Mouse (Mus musculus) kidney, postnatal 0 days (tissue): ENCODE data around the gene Olfr30. TPM values are rescaled to one million over a fixed set of nuclear protein-coding genes. Genes with fewer than 3 reads are reported as not detected.
"Not testable (repeated sequence)": the region's sequence is repeated elsewhere in the genome, so short reads cannot be mapped to it uniquely, and the experiment has no call there.

Source experiments
- ATAC-seq: fragments of 200-750 bp; cut with Nextera tagmentation; replicated peaks from 2 replicates; pipeline ENCODE4 v1.8.0; 2017; ENCODE audit warnings: low read depth, moderate number of reproducible peaks, moderate TSS enrichment, moderate library complexity; ENCODE audit not compliant: low FRiP score
- DNase-seq: peaks from one replicate; pipeline ENCODE4 v3.0.0-alpha.2; 2016; ENCODE audit warnings: low spot score
- H3K27ac ChIP-seq: fragments of 300-500 bp; sonication (generic); 2 replicates; pipeline ENCODE4 v1.5.1; 2014; ENCODE audit warnings: mild to moderate bottlenecking
- H3K27me3 ChIP-seq: fragments of 300-500 bp; sonication (generic); 2 replicates; pipeline ENCODE4 v1.6.1; 2014; ENCODE audit warnings: low read length, mixed read lengths; ENCODE audit not compliant: insufficient read depth
- H3K36me3 ChIP-seq: fragments of 300-500 bp; sonication (generic); 2 replicates; pipeline ENCODE4 v1.6.1; 2014; ENCODE audit warnings: low read length, mixed read lengths; ENCODE audit not compliant: insufficient read depth
- H3K4me1 ChIP-seq: fragments of 300-500 bp; sonication (generic); replicated peaks from 2 replicates; pipeline ENCODE4 v1.6.1; 2014; ENCODE audit warnings: antibody characterized with exemption, low read length, mixed read lengths; ENCODE audit not compliant: insufficient read depth
- H3K4me2 ChIP-seq: fragments of 300-500 bp; sonication (generic); 2 replicates; pipeline ENCODE4 v1.6.1; 2014; ENCODE audit warnings: mild to moderate bottlenecking, low read length, moderate library complexity, mixed read lengths
- H3K4me3 ChIP-seq: fragments of 300-500 bp; sonication (generic); replicated peaks from 2 replicates; pipeline ENCODE4 v1.5.1; 2014; ENCODE audit warnings: low read depth, low read length
- H3K9ac ChIP-seq: fragments of 300-500 bp; sonication (generic); 2 replicates; pipeline ENCODE4 v1.6.1; 2014; ENCODE audit warnings: low read depth, low read length
- H3K9me3 ChIP-seq: fragments of 300-500 bp; sonication (generic); replicated peaks from 2 replicates; pipeline ENCODE4 v1.6.1; 2016; ENCODE audit warnings: low read length, inconsistent platforms, mixed read lengths
- CTCF ChIP-seq: IDR thresholded peaks from 2 replicates; pipeline ENCODE4 v1.5.1; 2016; ENCODE audit warnings: antibody characterized with exemption, low read depth, mild to moderate bottlenecking, moderate library complexity
- WGBS: fragments of 180-500 bp; shearing (Covaris S2); extraction: QIAGEN DNeasy Blood & Tissue Kit; methylation state at CpG from one replicate; pipeline ENCODE4 v1.1.7; 2014; 5-methylcytosine and 5-hydroxymethylcytosine counted together
- polyA plus RNA-seq: library from polyadenylated mRNA; unstranded; fragments of >200 nt; fragmentation: Nextera tagmentation; extraction: Ambion mirVana; gene quantifications from 2 replicates; pipeline ENCODE4 v1.2.1, GENCODE M21; 2015

The Olfr30 gene
- not detected in 2 replicates for polyA plus RNA-seq

- Histone ChIP-seq H3K27ac (no peak within 1 kb of the TSS), H3K4me1 (no peaks in the 10 kb centered on the region), H3K4me3 (no peak within 1 kb of the TSS), H3K9ac (no peak within 1 kb of the TSS), H3K36me3 (no peaks in the 10 kb centered on the region), H3K4me2 (no peak within 1 kb of the TSS), H3K9me3 (no peaks in the 10 kb centered on the region), H3K27me3 (no peaks in the 10 kb centered on the region)
- no peak for DNase-seq
- ATAC-seq: no peak
- TF ChIP-seq CTCF: no peak
These were observed at the start of gene Olfr30 for GRCm38 (mm10) chr11:58462170-58462569. Gene Olfr30, minus strand, starts transcription at chr11:58462270.

GRCm38 (mm10) chr11:58509058-58509457 lies 47.0 kb upstream of the Olfr30 start:
- not testable (repeated sequence) for ATAC-seq, H3K27me3 ChIP-seq
- WGBS: 89% methylated on average over 19 of the region's 19 CpGs

GRCm38 (mm10) chr11:58502472-58502871 lies 40.4 kb upstream of the Olfr30 start, which contains the start of gene Olfr331:
Gene Olfr331, minus strand, starts transcription at chr11:58502572.
- not testable (repeated sequence) for H3K9ac ChIP-seq, ATAC-seq, H3K4me3 ChIP-seq, H3K4me1 ChIP-seq, H3K27ac ChIP-seq, H3K9me3 ChIP-seq, H3K27me3 ChIP-seq, DNase-seq, H3K36me3 ChIP-seq, H3K4me2 ChIP-seq

More at GRCm38 (mm10) chr11:58509058-58509457, 47.0 kb upstream of the Olfr30 start:
- DNase-seq, H3K4me3 ChIP-seq, H3K27ac ChIP-seq, H3K36me3 ChIP-seq, H3K4me2 ChIP-seq, H3K9ac ChIP-seq, H3K4me1 ChIP-seq, H3K9me3 ChIP-seq: not testable (repeated sequence)

GRCm38 (mm10) chr11:58499290-58499689 lies 37.2 kb upstream of the Olfr30 start:
- ATAC-seq (no peak), DNase-seq (peak; percentile 64)
- Histone ChIP-seq H3K27ac (no peak overlapping the region), H3K9ac (no peak overlapping the region), H3K9me3 (no peaks in the 10 kb centered on the region), H3K36me3 (no peaks in the 10 kb centered on the region), H3K4me3 (no peak overlapping the region), H3K4me2 (no peak overlapping the region), H3K4me1 (no peaks in the 10 kb centered on the region), H3K27me3 (no peaks in the 10 kb centered on the region)
- peak; percentile 68 for TF ChIP-seq CTCF
- 42% methylated on average over 3 of the region's 3 CpGs for WGBS

GRCm38 (mm10) chr11:58498761-58499160 lies 36.7 kb upstream of the Olfr30 start:
- H3K4me3 ChIP-seq: no peak overlapping the region
- ATAC-seq: no peak
- H3K4me1 ChIP-seq: no peaks in the 10 kb centered on the region
- no peaks in the 10 kb centered on the region for H3K9me3 ChIP-seq
- no peak for TF ChIP-seq CTCF
- no peaks in the 10 kb centered on the region for H3K36me3 ChIP-seq
- H3K27ac ChIP-seq: no peak overlapping the region
- H3K9ac ChIP-seq: no peak overlapping the region
- DNase-seq: no peak
- no peaks in the 10 kb centered on the region for H3K27me3 ChIP-seq
- H3K4me2 ChIP-seq: no peak overlapping the region
- WGBS: 84% methylated on average over 9 of the region's 9 CpGs

- 51% methylated on average over 2 of the region's 2 CpGs for WGBS
- H3K27ac ChIP-seq: no peak within 1 kb of the TSS
- no peak within 1 kb of the TSS for H3K9ac ChIP-seq
- H3K4me3 ChIP-seq: no peak within 1 kb of the TSS
- no peak within 1 kb of the TSS for H3K4me2 ChIP-seq
- no peaks in the 10 kb centered on the region for H3K36me3 ChIP-seq
- no peak for TF ChIP-seq CTCF
- H3K9me3 ChIP-seq: no peaks in the 10 kb centered on the region
- no peaks in the 10 kb centered on the region for H3K4me1 ChIP-seq
- ATAC-seq: no peak
- no peak for DNase-seq
- H3K27me3 ChIP-seq: no peaks in the 10 kb centered on the region
These were observed 30.4 kb upstream of the Olfr30 start, which contains the start of gene Olfr332 for GRCm38 (mm10) chr11:58492455-58492854. Gene Olfr332, minus strand, starts transcription at chr11:58492555.

- no peak for TF ChIP-seq CTCF
These were observed 8.5 kb downstream of the Olfr30 start for GRCm38 (mm10) chr11:58453592-58453991.

More at GRCm38 (mm10) chr11:58453592-58453991, 8.5 kb downstream of the Olfr30 start:
- Histone ChIP-seq H3K36me3 (no peaks in the 10 kb centered on the region), H3K4me1 (no peaks in the 10 kb centered on the region), H3K27me3 (no peaks in the 10 kb centered on the region), H3K4me2 (no peak overlapping the region), H3K27ac (no peak overlapping the region), H3K9ac (no peak overlapping the region), H3K4me3 (no peak overlapping the region), H3K9me3 (no peaks in the 10 kb centered on the region)
- WGBS: 43% methylated on average over 4 of the region's 4 CpGs
- ATAC-seq (no peak), DNase-seq (no peak)
